Mouse (Mus musculus) cerebellum, postnatal 4 days (tissue): ENCODE results near the gene Sinhcaf.
"Not testable (repeated sequence)": the region's sequence is repeated elsewhere in the genome, so short reads cannot be mapped to it uniquely, and the experiment has no call there.

Experiments used
- DNase-seq, 2 experiments: peaks; one replicate each; pipeline ENCODE4 v3.0.0; 2022; ENCODE audit warnings: low spot score in 2 of 2, mixed read lengths in 1 of 2

Sinhcaf gene

GRCm38 (mm10) chr6:148946409-148946742, at the start of gene Sinhcaf:
Gene Sinhcaf, minus strand, starts transcription at chr6:148946467.
- peak; percentile 90 to 96 for DNase-seq

- no peak for DNase-seq
Observed at GRCm38 (mm10) chr6:148994327-148994999, 48.2 kb upstream of the Sinhcaf start.

GRCm38 (mm10) chr6:148993117-148994077, 47.1 kb upstream of the Sinhcaf start:
- no peak for DNase-seq

GRCm38 (mm10) chr6:148992373-148993116, 46.3 kb upstream of the Sinhcaf start:
- DNase-seq, result no peak

GRCm38 (mm10) chr6:148991660-148992372, 45.5 kb upstream of the Sinhcaf start:
- DNase-seq, result no peak

GRCm38 (mm10) chr6:148989792-148990491, 43.7 kb upstream of the Sinhcaf start:
- DNase-seq, result not testable (repeated sequence)

GRCm38 (mm10) chr6:148986003-148986402, 39.7 kb upstream of the Sinhcaf start:
- no peak for DNase-seq

- no peak for DNase-seq
Observed at GRCm38 (mm10) chr6:148980495-148980894, 34.2 kb upstream of the Sinhcaf start.

- no peak for DNase-seq
Observed at GRCm38 (mm10) chr6:148975096-148975495, 28.8 kb upstream of the Sinhcaf start.

- no peak for DNase-seq
Observed at GRCm38 (mm10) chr6:148972891-148973290, 26.6 kb upstream of the Sinhcaf start.

- DNase-seq, result no peak
Observed at GRCm38 (mm10) chr6:148972059-148972848, 26.0 kb upstream of the Sinhcaf start.

GRCm38 (mm10) chr6:148971385-148971940, 25.2 kb upstream of the Sinhcaf start:
- no peak for DNase-seq

GRCm38 (mm10) chr6:148961285-148961684, 15.0 kb upstream of the Sinhcaf start:
- no peak for DNase-seq

GRCm38 (mm10) chr6:148959540-148960238, 13.4 kb upstream of the Sinhcaf start:
- DNase-seq, result no peak

GRCm38 (mm10) chr6:148958712-148959111, 12.4 kb upstream of the Sinhcaf start:
- no peak for DNase-seq

- no peak for DNase-seq
Observed at GRCm38 (mm10) chr6:148957046-148957445, 10.8 kb upstream of the Sinhcaf start.

- DNase-seq, result no peak
Observed at GRCm38 (mm10) chr6:148955641-148956420, 9.6 kb upstream of the Sinhcaf start.

- no peak for DNase-seq
Observed at GRCm38 (mm10) chr6:148946881-148947405, 676 bp upstream of the Sinhcaf start.
